Comparison of ENCODE assay signal across 12 mouse cellular contexts in genomic region chr11:32002670-32003072, GRCm38 (mm10). TPM values are rescaled to one million over a fixed set of nuclear protein-coding genes. Genes with fewer than 3 reads are reported as not detected.
DNase-seq lines count a peak whose midpoint lies in the region; ATAC-seq lines count a peak whose summit lies in the region.
"Had no signal": no experiment of that assay in that cellular context is flagged by ENCODE, and none has a peak within 500 bp of the region (broad histone marks: within the 10 kb centered on the region; RNA-seq: fewer than 3 reads in every experiment).

No protein-coding gene starts in this region.

- H3K4me2 ChIP-seq in forebrain, embryonic 12.5 days = peak overlapping the region; percentile 55

- WGBS in forebrain, embryonic 12.5 days = under 1% methylated on average over 5 of the region's 5 CpGs
- 6% methylated on average over 5 of the region's 5 CpGs for WGBS in midbrain, embryonic 10.5 days

- peak overlapping the region; percentile 43 for H3K4me3 ChIP-seq in forebrain, embryonic 12.5 days (replicated peaks)
- H3K4me3 ChIP-seq in midbrain, embryonic 10.5 days = peak overlapping the region; percentile 53

- peaks cover 43% of the 10 kb centered on the region for H3K36me3 ChIP-seq in forebrain, embryonic 12.5 days (replicated peaks)
- peaks cover 44% of the 10 kb centered on the region for H3K36me3 ChIP-seq in midbrain, embryonic 10.5 days

- H3K4me1 ChIP-seq in forebrain, embryonic 12.5 days = peaks cover 28% of the 10 kb centered on the region
- H3K4me1 ChIP-seq in midbrain, embryonic 10.5 days = peaks cover 47% of the 10 kb centered on the region

- peak overlapping the region; percentile 92 for H3K27ac ChIP-seq in forebrain, embryonic 12.5 days
- H3K27ac ChIP-seq in midbrain, embryonic 10.5 days (replicated peaks) = peak overlapping the region; percentile 88

- H3K9me3 ChIP-seq in forebrain, embryonic 12.5 days = peaks cover 16% of the 10 kb centered on the region
- peaks cover 23% of the 10 kb centered on the region for H3K9me3 ChIP-seq in midbrain, embryonic 10.5 days (replicated peaks)

- H3K27me3 ChIP-seq in forebrain, embryonic 12.5 days = peaks cover 5% of the 10 kb centered on the region; the same call in 1 of the 2 replicates
- H3K27me3 ChIP-seq in midbrain, embryonic 10.5 days (ENCODE audit: low read depth, poor library complexity, severe bottlenecking) = 0 out of 2 replicates have a peak, but pooled peaks cover 4% of the 10 kb centered on the region

- peak overlapping the region; percentile 67 for H3K9ac ChIP-seq in forebrain, embryonic 12.5 days

- DNase-seq in frontal cortex, postnatal 25 days (ENCODE audit: low spot score in 2 of 2) = no peak
- DNase-seq in midbrain, embryonic 10.5 days (ENCODE audit: low spot score) = peak; percentile 65
- no peak for DNase-seq in urinary bladder, postnatal 14 days (ENCODE audit: low spot score)
- DNase-seq in heart, adult 8-10 months (ENCODE audit: low spot score) = no peak
- no peak for DNase-seq in cerebellum, adult 8-10 months
- DNase-seq: adrenal gland, postnatal 25 days; kidney, adult 2 months; lung, postnatal 14 days had no signal

- peak; percentile 51 for ATAC-seq in frontal cortex, adult (ENCODE audit: low TSS enrichment)
- ATAC-seq in CD4-positive, CD25-positive, alpha-beta regulatory T cell, adult 4 months = peak; percentile 12
- peak; percentile 72 for ATAC-seq in forebrain, embryonic 12.5 days (ENCODE audit: low FRiP score)

RNA-seq across cellular contexts. Expression of gene Nsg2, which starts 2.4 kb away (rescaled TPM):
- polyA plus RNA-seq in CD4-positive, CD25-positive, alpha-beta regulatory T cell, adult 4 months (2017; shearing (Covaris generic)) = 10 to 100 TPM; 72.5 to 88.8 TPM
- 185 and 202 TPM in 2 replicates for polyA plus RNA-seq in forebrain, embryonic 12.5 days (2016; fragmentation: Nextera tagmentation; extraction: Ambion mirVana)
- 25.7 and 51.3 TPM in 2 replicates for polyA plus RNA-seq in midbrain, embryonic 10.5 days (2016; fragmentation: Nextera tagmentation; extraction: Ambion mirVana)
- 1 to 10 TPM in 2 of 4 experiments, under 1 TPM in 2; 0.60 to 1.1 (median 0.89) TPM for total RNA-seq in heart, adult 8-10 months (2022)

RNA-seq across cellular contexts. Expression of gene 4930524B15Rik, which starts 37.3 kb away (rescaled TPM):
- polyA plus RNA-seq in CD4-positive, CD25-positive, alpha-beta regulatory T cell, adult 4 months (2017; shearing (Covaris generic)) = not detected
- polyA plus RNA-seq in forebrain, embryonic 12.5 days (2016; fragmentation: Nextera tagmentation; extraction: Ambion mirVana) = 0.09 and 0.15 TPM in 2 replicates
- polyA plus RNA-seq in midbrain, embryonic 10.5 days (2016; fragmentation: Nextera tagmentation; extraction: Ambion mirVana) = 0.11 and 0.27 TPM in 2 replicates
- total RNA-seq in heart, adult 8-10 months (2022) = not detected
- total RNA-seq: adrenal gland, postnatal 25 days had no signal
- polyA plus RNA-seq: kidney, adult 2 months; small intestine, adult 2 months had no signal

Comparison
In these comparisons a context has a peak if more than half of its experiments do, and no peak if none do; other contexts are left out.
1. ATAC-seq: peak in every context shown above with its lines; median percentile 72 in forebrain, embryonic 12.5 days; 51 in frontal cortex, adult; 12 in CD4-positive, CD25-positive, alpha-beta regulatory T cell, adult 4 months.